Comparison of ENCODE assay signal across 17 mouse cellular contexts in the genomic region with DNA sequence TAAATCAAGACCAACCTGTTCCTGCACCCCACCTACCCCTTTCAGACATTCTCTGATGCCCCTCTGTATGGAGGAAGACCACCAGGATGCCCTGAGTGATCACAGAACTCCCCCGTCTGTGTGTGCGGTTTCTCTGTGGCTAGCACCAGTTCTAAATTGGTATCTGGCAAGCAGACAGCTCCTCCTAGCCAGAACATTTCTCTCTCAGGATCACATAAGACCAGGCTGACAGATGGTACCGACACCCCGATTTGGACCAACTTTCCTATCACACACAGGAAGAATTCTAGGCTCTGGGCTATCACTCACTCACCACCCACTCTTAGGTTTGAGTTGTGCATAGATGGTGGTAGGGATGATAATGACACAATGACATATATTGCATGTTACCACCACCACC.
DNase-seq lines count a peak whose midpoint lies in the region; ATAC-seq lines count a peak whose summit lies in the region.
"Had no signal": no experiment of that assay in that cellular context is flagged by ENCODE, and none has a peak within 500 bp of the region (broad histone marks: within the 10 kb centered on the region; RNA-seq: fewer than 3 reads in every experiment).

No protein-coding gene starts in this region.

- H3K9me3 ChIP-seq in heart, embryonic 10.5 days = no peaks in the 10 kb centered on the region
- H3K9me3 ChIP-seq in hindbrain, embryonic 14.5 days (ENCODE audit: control insufficient read depth, low read length) = no peaks in the 10 kb centered on the region
- H3K9me3 ChIP-seq: hindbrain, embryonic 13.5 days; midbrain, embryonic 10.5 days had no signal

- H3K36me3 ChIP-seq in heart, embryonic 10.5 days = no peaks in the 10 kb centered on the region
- no peaks in the 10 kb centered on the region for H3K36me3 ChIP-seq in hindbrain, embryonic 14.5 days (replicated peaks; ENCODE audit: control insufficient read depth, insufficient read depth)
- H3K36me3 ChIP-seq: hindbrain, embryonic 13.5 days; midbrain, embryonic 10.5 days had no signal

- WGBS in heart, embryonic 10.5 days = 85% methylated on average over 4 of the region's 4 CpGs
- WGBS in hindbrain, embryonic 14.5 days = 96% methylated on average over 4 of the region's 4 CpGs

- no peak overlapping the region for H3K4me3 ChIP-seq in heart, embryonic 10.5 days
- H3K4me3 ChIP-seq in hindbrain, embryonic 14.5 days (replicated peaks; ENCODE audit: low read length) = no peak overlapping the region
- H3K4me3 ChIP-seq: hindbrain, embryonic 13.5 days; midbrain, embryonic 10.5 days had no signal

- no peaks in the 10 kb centered on the region for H3K4me1 ChIP-seq in heart, embryonic 10.5 days
- peaks cover 4% of the 10 kb centered on the region; the same call in 1 of the 2 replicates for H3K4me1 ChIP-seq in hindbrain, embryonic 14.5 days (replicated peaks; ENCODE audit: control insufficient read depth, insufficient read depth, low read length)

- H3K27ac ChIP-seq in heart, embryonic 10.5 days = no peak overlapping the region
- no peak overlapping the region for H3K27ac ChIP-seq in hindbrain, embryonic 14.5 days
- H3K27ac ChIP-seq: hindbrain, embryonic 13.5 days; midbrain, embryonic 10.5 days; stomach, postnatal 0 days had no signal

- DNase-seq in heart, adult 11 months = peak; percentile 61
- no peak for DNase-seq in heart, postnatal 25 days (ENCODE audit: low spot score)
- DNase-seq in cerebellum, adult 11-12 months = peak; percentile 55
- DNase-seq in cerebellum, postnatal 25 days = peak; percentile 60 to 70
- DNase-seq in left cerebral cortex, postnatal 36 days (ENCODE audit: low spot score in 2 of 2) = peak; percentile 40 to 62
- DNase-seq in retina, embryonic 14.5 days (ENCODE audit: low spot score) = no peak
- DNase-seq in heart, embryonic 10.5 days (ENCODE audit: low spot score) = no peak
- DNase-seq in hindbrain, embryonic 14.5 days (ENCODE audit: low spot score) = no peak
- DNase-seq: adrenal gland, postnatal 10 days; liver; lung, adult 18-20 months; lung, postnatal 36 days; thymus, postnatal 14 days had no signal

- no peaks in the 10 kb centered on the region for H3K27me3 ChIP-seq in heart, embryonic 10.5 days (ENCODE audit: insufficient read depth, poor library complexity, severe bottlenecking)
- no peaks in the 10 kb centered on the region for H3K27me3 ChIP-seq in hindbrain, embryonic 14.5 days (ENCODE audit: control insufficient read depth, insufficient read depth, low read length)
- H3K27me3 ChIP-seq: hindbrain, embryonic 13.5 days had no signal

- ATAC-seq in hindbrain, embryonic 14.5 days (ENCODE audit: low FRiP score) = no peak
- ATAC-seq: intestine, embryonic 16.5 days had no signal

- no peak overlapping the region for H3K4me2 ChIP-seq in hindbrain, embryonic 14.5 days (replicated peaks)
- H3K4me2 ChIP-seq: hindbrain, embryonic 13.5 days had no signal

- intact Hi-C loops in heart, postnatal 25 days (cut with DNase I) = no loop called here
- intact Hi-C loops in left cerebral cortex, postnatal 36 days (cut with DNase I) = no loop called here

- H3K9ac ChIP-seq in hindbrain, embryonic 14.5 days = no peak overlapping the region
- H3K9ac ChIP-seq: hindbrain, embryonic 13.5 days had no signal

Comparison
In these comparisons a context has a peak if more than half of its experiments do, and no peak if none do; other contexts are left out.
1. DNase-seq: peak in heart, adult 11 months (single experiment), cerebellum, adult 11-12 months (single experiment), cerebellum, postnatal 25 days (2 of 2) and left cerebral cortex, postnatal 36 days (2 of 2); none in heart, postnatal 25 days (single experiment), retina, embryonic 14.5 days (single experiment), heart, embryonic 10.5 days (single experiment) and hindbrain, embryonic 14.5 days (single experiment).